ENCODE assay signal across 7 mouse cellular contexts in genomic region chr4:156034901-156035300, GRCm38 (mm10). TPM values are rescaled to one million over a fixed set of nuclear protein-coding genes. Genes with fewer than 3 reads are reported as not detected.
DNase-seq lines count a peak whose midpoint lies in the region; ATAC-seq and TF ChIP-seq lines count a peak whose summit lies in the region.

No protein-coding gene starts in this region.

- TF ChIP-seq CTCF in spleen, adult 2 months (IDR thresholded peaks at IDR 0.05; ENCODE audit: extremely low read depth, insufficient read depth, insufficient read length, insufficient replicate concordance): no peak
- no peak for TF ChIP-seq CTCF in stomach, postnatal 0 days (IDR thresholded peaks at IDR 0.05; ENCODE audit: low read depth)

- no peak for ATAC-seq in forebrain, embryonic 15.5 days (replicated peaks)
- ATAC-seq in megakaryocyte, adult 5-6 weeks (ENCODE audit: poor library complexity, severe bottlenecking): peak; percentile 16; the same call in 1 of the 2 replicates
- ATAC-seq in stomach, postnatal 0 days (ENCODE audit: low FRiP score, low TSS enrichment): no peak

- H3K9me3 ChIP-seq in forebrain, embryonic 15.5 days: no peaks in the 10 kb centered on the region
- no peaks in the 10 kb centered on the region for H3K9me3 ChIP-seq in stomach, postnatal 0 days (ENCODE audit: control insufficient read depth, low read length)

- H3K9ac ChIP-seq in forebrain, embryonic 15.5 days (replicated peaks): peak overlapping the region; percentile 29; the same call in 1 of the 2 replicates
- H3K9ac ChIP-seq in stomach, postnatal 0 days (ENCODE audit: low read length): no peak overlapping the region

- 12% methylated on average over 25 of the region's 25 CpGs for WGBS in spleen, adult 2 months
- WGBS in forebrain, embryonic 15.5 days: 3% methylated on average over 25 of the region's 25 CpGs
- 28% methylated on average over 25 of the region's 25 CpGs for WGBS in stomach, postnatal 0 days

- H3K4me3 ChIP-seq in spleen, adult 2 months (ENCODE audit: extremely low read depth, insufficient read depth, insufficient read length): peak overlapping the region; percentile 28; the same call in 1 of the 2 replicates
- H3K4me3 ChIP-seq in forebrain, embryonic 15.5 days: peak overlapping the region; percentile 23
- H3K4me3 ChIP-seq in stomach, postnatal 0 days (ENCODE audit: low read depth, low read length): peak overlapping the region; percentile 8; the same call in 1 of the 2 replicates

- no peak for TF ChIP-seq EP300 in stomach, postnatal 0 days (optimal IDR thresholded peaks at IDR 0.05)

- no peak for TF ChIP-seq POLR2A in spleen, adult 2 months (IDR thresholded peaks at IDR 0.05; ENCODE audit: low read depth, low read length)

- H3K4me1 ChIP-seq in spleen, adult 2 months (ENCODE audit: control insufficient read depth, insufficient read depth, insufficient read length): peaks cover 26% of the 10 kb centered on the region; the same call in 1 of the 2 replicates
- peaks cover 37% of the 10 kb centered on the region for H3K4me1 ChIP-seq in forebrain, embryonic 15.5 days
- H3K4me1 ChIP-seq in stomach, postnatal 0 days (replicated peaks; ENCODE audit: control insufficient read depth, insufficient read depth): peaks cover 10% of the 10 kb centered on the region

- H3K36me3 ChIP-seq in spleen, adult 2 months (ENCODE audit: control insufficient read depth, insufficient read depth, low read length): no peaks in the 10 kb centered on the region
- H3K36me3 ChIP-seq in forebrain, embryonic 15.5 days: no peaks in the 10 kb centered on the region
- no peaks in the 10 kb centered on the region for H3K36me3 ChIP-seq in stomach, postnatal 0 days (ENCODE audit: control insufficient read depth, insufficient read depth, low read length)

- H3K4me2 ChIP-seq in forebrain, embryonic 15.5 days (replicated peaks): peak overlapping the region; percentile 36
- H3K4me2 ChIP-seq in stomach, postnatal 0 days (replicated peaks; ENCODE audit: low read depth): no peak overlapping the region

- DNase-seq in spleen, adult 2 months (ENCODE audit: low read depth in 1 of 2, low spot score in 2 of 2): no peak
- DNase-seq in spleen, postnatal 36 days (ENCODE audit: low spot score in 2 of 2): no peak
- no peak for DNase-seq in stomach, postnatal 0 days (ENCODE audit: low spot score)
- no peak for DNase-seq in lung, postnatal 36 days
- no peak for DNase-seq in cerebellum, adult 9-10 months

- no peak overlapping the region for H3K27ac ChIP-seq in spleen, adult 2 months (ENCODE audit: insufficient read depth, low read length)
- H3K27ac ChIP-seq in forebrain, embryonic 15.5 days (replicated peaks): no peak overlapping the region
- H3K27ac ChIP-seq in stomach, postnatal 0 days (replicated peaks): no peak overlapping the region

- peaks cover 3% of the 10 kb centered on the region for H3K27me3 ChIP-seq in spleen, adult 2 months (ENCODE audit: control insufficient read depth, insufficient read depth, low read length)
- H3K27me3 ChIP-seq in forebrain, embryonic 15.5 days: peaks cover 21% of the 10 kb centered on the region
- no peaks in the 10 kb centered on the region for H3K27me3 ChIP-seq in stomach, postnatal 0 days (ENCODE audit: control insufficient read depth, insufficient read depth, low read length)

RNA-seq across cellular contexts. Expression of gene Tnfrsf18, which starts 8.9 kb away (rescaled TPM):
- 29.9 and 38.2 TPM in 2 replicates for polyA plus RNA-seq in spleen, adult 2 months (2012; rRNA removed)
- polyA plus RNA-seq in forebrain, embryonic 15.5 days (2015; fragmentation: Nextera tagmentation; extraction: Ambion mirVana): 0.66 and 1.5 TPM in 2 replicates
- total RNA-seq in megakaryocyte, adult 5-6 weeks (2015): 2.7 and 10.3 TPM in 2 replicates
- total RNA-seq in megakaryocyte, adult 5-6 weeks (2017): 6.0 and 7.2 TPM in 2 replicates
- 2.2 and 3.3 TPM in 2 replicates for polyA plus RNA-seq in stomach, postnatal 0 days (2015; fragmentation: Nextera tagmentation; extraction: Ambion mirVana)

RNA-seq across cellular contexts. Expression of gene Tnfrsf4, which starts 21.3 kb away (rescaled TPM):
- polyA plus RNA-seq in spleen, adult 2 months (2012; rRNA removed): 20.7 and 34.3 TPM in 2 replicates
- polyA plus RNA-seq in forebrain, embryonic 15.5 days (2015; fragmentation: Nextera tagmentation; extraction: Ambion mirVana): 0.83 and 0.95 TPM in 2 replicates
- total RNA-seq in megakaryocyte, adult 5-6 weeks (2015): 1.5 and 2.1 TPM in 2 replicates
- total RNA-seq in megakaryocyte, adult 5-6 weeks (2017): 1.2 and 2.8 TPM in 2 replicates
- 0.21 and 0.48 TPM in 2 replicates for polyA plus RNA-seq in stomach, postnatal 0 days (2015; fragmentation: Nextera tagmentation; extraction: Ambion mirVana)

RNA-seq across cellular contexts. Expression of gene Ttll10, which starts 24.3 kb away (rescaled TPM):
- polyA plus RNA-seq in spleen, adult 2 months (2012; rRNA removed): 0.07 TPM in 1 of 2 replicates, not detected in the other
- not detected in 2 replicates for polyA plus RNA-seq in forebrain, embryonic 15.5 days (2015; fragmentation: Nextera tagmentation; extraction: Ambion mirVana)
- not detected in 2 replicates for total RNA-seq in megakaryocyte, adult 5-6 weeks (2015)
- not detected in 2 replicates for total RNA-seq in megakaryocyte, adult 5-6 weeks (2017)
- polyA plus RNA-seq in stomach, postnatal 0 days (2015; fragmentation: Nextera tagmentation; extraction: Ambion mirVana): 2.7 TPM in 2 replicates

RNA-seq across cellular contexts. Expression of gene Sdf4, which starts 42.2 kb away (rescaled TPM):
- polyA plus RNA-seq in spleen, adult 2 months (2012; rRNA removed): 33.5 and 35.7 TPM in 2 replicates
- 114 and 117 TPM in 2 replicates for polyA plus RNA-seq in forebrain, embryonic 15.5 days (2015; fragmentation: Nextera tagmentation; extraction: Ambion mirVana)
- total RNA-seq in megakaryocyte, adult 5-6 weeks (2015): 43.6 and 57.5 TPM in 2 replicates
- total RNA-seq in megakaryocyte, adult 5-6 weeks (2017): 216 and 221 TPM in 2 replicates
- polyA plus RNA-seq in stomach, postnatal 0 days (2015; fragmentation: Nextera tagmentation; extraction: Ambion mirVana): 129 and 137 TPM in 2 replicates

RNA-seq across cellular contexts. Expression of gene B3galt6, which starts 42.5 kb away (rescaled TPM):
- polyA plus RNA-seq in spleen, adult 2 months (2012; rRNA removed): 4.9 and 7.6 TPM in 2 replicates
- 27.8 and 30.2 TPM in 2 replicates for polyA plus RNA-seq in forebrain, embryonic 15.5 days (2015; fragmentation: Nextera tagmentation; extraction: Ambion mirVana)
- 3.5 and 3.6 TPM in 2 replicates for total RNA-seq in megakaryocyte, adult 5-6 weeks (2015)
- 3.5 and 4.0 TPM in 2 replicates for total RNA-seq in megakaryocyte, adult 5-6 weeks (2017)
- polyA plus RNA-seq in stomach, postnatal 0 days (2015; fragmentation: Nextera tagmentation; extraction: Ambion mirVana): 9.0 and 9.4 TPM in 2 replicates

Comparison
In these comparisons a context has a peak if more than half of its experiments do, and no peak if none do; other contexts are left out.
1. RNA of gene Tnfrsf4, which starts 21.3 kb away (polyA plus RNA-seq): 20.7 to 34.3 TPM in spleen, adult 2 months; 0.83 to 0.95 TPM in forebrain, embryonic 15.5 days and 0.21 to 0.48 TPM in stomach, postnatal 0 days; every median in the first group is over 10 times any median in the second.
2. Peak in every context shown above with its lines, with median percentiles within 50 percentile points of each other: H3K4me3 ChIP-seq.